Mouse (Mus musculus) bone marrow, adult 2 months (tissue): ENCODE measurements around the gene Icmt. TPM values are rescaled to one million over a fixed set of nuclear protein-coding genes. Genes with fewer than 3 reads are reported as not detected.

Experiments
- H3K27ac ChIP-seq: fragments of 200-500 bp; 2 replicates; pipeline ENCODE4 v1.5.1; 2012; ENCODE audit warnings: low read depth, mild to moderate bottlenecking, control low read depth, inconsistent platforms, low read length; ENCODE audit not compliant: control insufficient read depth, poor library complexity, insufficient read depth
- H3K4me1 ChIP-seq: fragments of 200-500 bp; 2 replicates; pipeline ENCODE4 v1.6.1; 2011; ENCODE audit warnings: low read length; ENCODE audit not compliant: control insufficient read depth, insufficient read depth
- H3K4me3 ChIP-seq: fragments of 200-500 bp; replicated peaks from 2 replicates; pipeline ENCODE3; 2011; ENCODE audit warnings: mild to moderate bottlenecking, low read depth, low read length, control low read depth; ENCODE audit not compliant: control insufficient read depth
- CTCF ChIP-seq: fragments of 200-500 bp; IDR thresholded peaks from 2 replicates; pipeline ENCODE4 v1.5.1; 2011; ENCODE audit warnings: low read length, control low read depth; ENCODE audit not compliant: control insufficient read depth, insufficient read depth
- POLR2A ChIP-seq: fragments of 200-500 bp; IDR thresholded peaks from 2 replicates; pipeline ENCODE4 v1.6.1; 2011; ENCODE audit warnings: low read depth, mild to moderate bottlenecking, control low read depth, low read length, borderline replicate concordance; ENCODE audit not compliant: control insufficient read depth
- WGBS: fragments of 180-500 bp; shearing (Covaris S2); methylation state at CpG from one replicate; pipeline ENCODE4 v1.1.7; 2018; 5-methylcytosine and 5-hydroxymethylcytosine counted together
- polyA plus RNA-seq: library from polyadenylated mRNA; stranded (reverse); fragments of >200 nt; gene quantifications from 2 replicates; pipeline ENCODE4 v1.2.4, GENCODE M21; 2011; ENCODE audit warnings: low replicate concordance; ENCODE audit not compliant: missing spikeins, insufficient read depth, insufficient read length

Gene Icmt
- polyA plus RNA-seq, 1 experiment = 5.0 TPM

- no peaks in the 10 kb centered on the region for H3K4me1 ChIP-seq
- no peak for TF ChIP-seq CTCF
- TF ChIP-seq POLR2A = no peak
- no peak overlapping the region for H3K4me3 ChIP-seq
- 3% methylated on average over 17 of the region's 17 CpGs for WGBS
- H3K27ac ChIP-seq = no peak overlapping the region
These were observed 52.9 kb downstream of the Icmt start for GRCm38 (mm10) chr4:152349837-152350381.

GRCm38 (mm10) chr4:152350722-152351421 lies 53.8 kb downstream of the Icmt start:
- Histone ChIP-seq H3K27ac (no peak overlapping the region), H3K4me1 (no peaks in the 10 kb centered on the region), H3K4me3 (no peak overlapping the region)
- TF ChIP-seq POLR2A (no peak), CTCF (no peak)
- WGBS = 27% methylated on average over 8 of the region's 8 CpGs

- TF ChIP-seq CTCF (no peak), POLR2A (no peak)
- Histone ChIP-seq H3K27ac (no peak overlapping the region), H3K4me3 (no peak overlapping the region), H3K4me1 (no peaks in the 10 kb centered on the region)
- 16% methylated on average over 14 of the region's 14 CpGs for WGBS
These were observed 54.6 kb downstream of the Icmt start for GRCm38 (mm10) chr4:152351422-152352305.

- no peak for TF ChIP-seq POLR2A
- TF ChIP-seq CTCF = no peak
- Histone ChIP-seq H3K27ac (no peak overlapping the region), H3K4me3 (no peak overlapping the region), H3K4me1 (no peaks in the 10 kb centered on the region)
- 66% methylated on average over 14 of the region's 14 CpGs for WGBS
These were observed 57.0 kb downstream of the Icmt start for GRCm38 (mm10) chr4:152353886-152354637.

- H3K4me1 ChIP-seq = no peaks in the 10 kb centered on the region
- H3K4me3 ChIP-seq = no peak overlapping the region
- H3K27ac ChIP-seq = no peak overlapping the region
- WGBS = 85% methylated on average over 7 of the region's 7 CpGs
- TF ChIP-seq CTCF = no peak
These were observed 58.6 kb downstream of the Icmt start for GRCm38 (mm10) chr4:152355672-152356071.

Other genes starting within 250 kb of the Icmt start
- gene Plekhg5, start 224.7 kb upstream of the Icmt start, polyA plus RNA-seq = 6.5 and 6.6 TPM in 2 replicates
- gene Tnfrsf25, start 181.3 kb upstream of the Icmt start, polyA plus RNA-seq = 2.6 and 3.3 TPM in 2 replicates
- gene Espn, start 144.9 kb upstream of the Icmt start, polyA plus RNA-seq = 0.61 TPM in 1 of 2 replicates, not detected in the other
- gene Hes2, start 138.4 kb upstream of the Icmt start, polyA plus RNA-seq = not detected in 2 replicates
- gene Acot7, start 119.1 kb upstream of the Icmt start, polyA plus RNA-seq = 12.4 and 32.0 TPM in 2 replicates
- gene Gpr153, start 23.0 kb upstream of the Icmt start, polyA plus RNA-seq = 1.4 and 4.1 TPM in 2 replicates
- gene Hes3, start 5.6 kb upstream of the Icmt start, polyA plus RNA-seq = not detected in 2 replicates
- gene Rnf207, start 21.8 kb downstream of the Icmt start, polyA plus RNA-seq = not detected in 2 replicates
- 723 and 1,224 TPM in 2 replicates for gene Rpl22, start 28.5 kb downstream of the Icmt start, polyA plus RNA-seq
- gene Chd5, start 41.4 kb downstream of the Icmt start, polyA plus RNA-seq = 0.11 TPM in 1 of 2 replicates, not detected in the other
- gene Nphp4, start 179.5 kb downstream of the Icmt start, polyA plus RNA-seq = 0.65 TPM in 1 of 2 replicates, not detected in the other
- gene Kcnab2, start 180.6 kb downstream of the Icmt start, polyA plus RNA-seq = 12.9 and 38.7 TPM in 2 replicates